Mouse (Mus musculus) neural tube, embryonic 10.5 days (tissue): ENCODE measurements around the gene Ccdc160.

Experiments
- DNase-seq: peaks from one replicate; pipeline ENCODE4 v3.0.0-alpha.2; 2017; ENCODE audit warnings: low spot score; ENCODE audit errors: extremely low spot score

The Ccdc160 gene

DNA sequence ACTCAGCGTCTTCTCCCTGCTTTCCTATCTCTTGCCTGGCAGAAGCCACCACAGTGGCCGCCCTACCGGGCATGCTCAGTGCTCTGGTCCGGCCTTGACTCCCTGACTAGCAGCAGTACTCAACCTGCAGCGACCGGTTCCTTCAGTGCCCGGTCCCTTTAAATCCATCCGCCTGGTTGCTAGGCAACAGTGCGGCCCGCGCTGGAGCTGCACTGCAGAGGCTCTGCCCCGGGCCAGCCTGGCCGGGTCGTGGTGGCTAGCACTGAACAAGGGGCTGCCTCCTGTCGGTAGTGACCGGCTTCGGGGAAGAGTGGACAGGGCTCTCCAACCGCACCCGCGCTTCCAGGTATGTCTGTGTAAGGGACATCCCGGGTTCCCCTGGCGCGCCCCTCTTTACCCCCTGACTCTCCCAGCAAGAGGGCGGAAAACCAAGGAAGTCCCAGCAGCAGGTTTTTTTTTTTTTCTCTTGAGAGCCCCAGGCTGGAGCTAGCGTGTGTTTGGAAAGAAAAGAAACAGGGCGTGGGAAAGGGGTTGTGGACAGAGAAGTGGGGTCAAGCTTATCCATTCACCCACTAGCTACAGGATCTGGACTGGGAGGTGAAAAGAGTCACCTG is at the start of gene Ccdc160:
Gene Ccdc160, plus strand, starts transcription at position 221 of the 614 bp plus-strand sequence.
- peak; percentile 78 for DNase-seq

- peak; percentile 29 for DNase-seq
These were observed 47.2 kb upstream of the Ccdc160 start for GRCm38 (mm10) chrX:52743781-52744180.

- DNase-seq = peak; percentile 39
These were observed 46.6 kb upstream of the Ccdc160 start for GRCm38 (mm10) chrX:52744201-52745051.

GRCm38 (mm10) chrX:52745462-52745861 is 45.5 kb upstream of the Ccdc160 start:
- DNase-seq = peak; percentile 19

GRCm38 (mm10) chrX:52745917-52746316 is 45.1 kb upstream of the Ccdc160 start:
- no peak for DNase-seq

DNA sequence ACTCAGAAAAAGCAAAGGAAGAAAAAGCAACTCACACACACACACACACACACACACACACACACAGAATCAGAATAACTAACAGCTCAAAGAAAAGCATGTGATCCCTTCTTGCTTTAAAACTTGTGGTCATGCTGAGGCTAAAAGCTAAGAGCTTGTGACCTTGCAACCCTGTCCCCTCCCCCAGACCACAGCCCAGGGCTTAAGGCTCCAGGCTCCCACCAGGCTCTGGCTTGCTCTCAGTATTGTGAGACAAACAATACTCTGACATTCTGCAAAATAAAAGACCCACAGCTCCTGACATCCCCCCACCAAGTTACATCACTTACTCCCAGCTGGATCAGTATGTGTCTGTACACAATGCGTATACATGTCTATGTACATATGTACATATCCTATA is 44.2 kb upstream of the Ccdc160 start:
- DNase-seq = peak; percentile 43

DNA sequence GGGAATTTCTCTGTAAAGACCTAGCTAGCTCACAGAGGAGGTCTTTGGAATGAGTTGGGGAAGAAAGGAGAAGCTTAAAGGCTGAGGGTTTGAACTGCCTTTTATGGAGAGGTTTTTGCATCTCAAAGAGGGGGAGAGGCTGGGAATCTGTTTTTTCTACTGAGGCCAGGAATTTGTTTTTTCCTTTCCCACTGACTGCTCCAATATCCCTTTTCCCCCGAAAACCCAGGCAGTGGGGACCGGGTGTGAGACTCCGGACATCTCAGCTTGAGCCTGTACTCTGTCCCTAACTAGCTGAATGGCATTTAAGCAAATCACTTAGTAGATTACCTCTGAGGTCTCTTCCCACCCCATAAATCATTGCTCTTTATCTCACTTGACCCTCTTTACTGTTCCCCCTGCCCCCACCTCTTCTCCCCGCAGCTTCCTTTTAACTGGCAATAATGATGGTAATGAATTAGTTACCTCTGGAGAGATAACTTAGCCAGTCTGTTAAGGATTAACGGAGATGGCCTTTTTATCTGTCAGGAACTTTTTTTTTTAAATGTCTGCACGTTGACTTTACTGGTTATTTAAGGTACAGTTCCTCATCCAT is 37.4 kb upstream of the Ccdc160 start:
- no peak for DNase-seq

GRCm38 (mm10) chrX:52757164-52757563 is 33.8 kb upstream of the Ccdc160 start:
- DNase-seq = no peak

GRCm38 (mm10) chrX:52759232-52759631 is 31.8 kb upstream of the Ccdc160 start:
- no peak for DNase-seq

- DNase-seq = no peak
These were observed 30.6 kb upstream of the Ccdc160 start for GRCm38 (mm10) chrX:52760191-52760945.

DNA sequence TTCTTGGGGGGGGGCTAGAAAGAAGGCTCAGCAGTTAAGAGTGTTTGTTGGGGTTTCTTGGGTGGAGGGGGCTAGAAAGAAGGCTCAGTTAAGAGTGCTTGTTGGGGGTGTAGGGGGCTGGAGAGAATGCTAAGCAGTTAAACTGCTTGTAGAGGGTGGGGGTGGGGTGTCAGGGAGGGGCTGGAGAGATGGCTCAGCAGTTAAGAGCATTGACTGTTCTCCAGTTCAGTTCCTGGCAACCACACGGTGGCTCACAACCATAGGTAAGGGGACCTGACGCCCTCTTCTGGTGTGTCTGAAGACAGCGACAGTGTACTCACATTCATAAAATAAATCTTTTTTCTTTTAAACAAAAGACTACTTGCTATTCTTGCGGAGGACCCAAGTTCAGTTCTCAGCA is 28.8 kb upstream of the Ccdc160 start:
- no peak for DNase-seq

GRCm38 (mm10) chrX:52775973-52776372 is 15.0 kb upstream of the Ccdc160 start:
- no peak for DNase-seq

GRCm38 (mm10) chrX:52777671-52778070 is 13.3 kb upstream of the Ccdc160 start:
- DNase-seq = no peak

- DNase-seq = no peak
These were observed 7.1 kb upstream of the Ccdc160 start for GRCm38 (mm10) chrX:52783898-52784297.

DNA sequence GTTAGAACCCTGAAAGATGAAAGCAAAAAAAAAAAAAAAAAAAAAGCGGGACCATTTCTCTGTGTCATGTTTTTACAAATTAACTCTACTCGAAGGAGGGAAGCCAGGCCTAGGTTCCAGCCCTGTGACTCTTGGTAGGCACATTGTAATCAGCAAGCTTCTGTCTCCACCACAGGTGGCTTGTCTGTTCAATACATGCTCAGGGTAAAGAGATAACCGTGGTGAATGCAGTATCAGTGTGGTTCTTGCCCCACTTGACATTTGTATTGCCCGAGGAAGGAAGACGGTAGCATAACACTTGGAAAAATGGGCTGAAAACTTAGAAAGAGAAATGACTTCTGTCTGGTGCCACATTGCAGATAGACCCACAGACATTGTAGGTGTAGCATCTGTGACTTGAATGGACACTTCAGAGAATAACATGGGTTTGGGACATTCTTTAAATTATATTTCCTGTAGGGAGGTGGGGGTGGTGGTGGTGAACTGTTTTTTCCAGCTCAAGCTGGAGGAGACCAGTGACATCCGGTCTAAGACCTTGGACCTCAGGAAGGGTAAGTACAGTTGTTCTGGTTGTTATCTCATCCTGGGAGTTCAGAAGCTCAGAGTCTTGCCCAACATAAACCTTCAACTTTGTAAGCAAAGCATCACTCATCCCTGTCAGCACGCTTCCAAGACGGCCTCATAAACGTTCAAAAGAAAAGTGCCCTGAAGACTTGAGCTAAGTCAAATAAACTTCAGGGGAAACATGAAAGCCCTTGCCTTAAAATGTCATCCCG is 1.1 kb downstream of the Ccdc160 start:
- no peak for DNase-seq

DNA sequence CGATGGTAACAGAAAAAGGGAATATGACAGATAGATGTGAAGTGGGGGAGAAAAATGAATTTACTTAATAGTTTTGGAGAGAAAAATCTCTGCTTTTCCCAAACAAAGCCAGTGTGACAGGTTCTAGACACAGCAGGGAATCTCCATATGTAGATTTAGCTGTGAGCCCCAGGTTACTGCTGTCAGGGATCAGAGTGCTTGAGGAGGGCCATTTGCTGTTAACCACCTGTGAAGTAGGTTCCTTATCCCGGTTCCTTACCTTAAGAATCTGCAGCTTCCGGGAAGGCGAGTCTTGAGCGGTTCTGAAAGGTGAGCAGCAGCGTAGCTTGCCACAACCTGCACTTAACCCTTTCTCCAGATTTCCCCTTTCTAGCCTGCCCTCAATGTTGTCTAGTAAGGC is 1.9 kb downstream of the Ccdc160 start:
- no peak for DNase-seq

GRCm38 (mm10) chrX:52795816-52796215 is 4.8 kb downstream of the Ccdc160 start:
- no peak for DNase-seq

DNA sequence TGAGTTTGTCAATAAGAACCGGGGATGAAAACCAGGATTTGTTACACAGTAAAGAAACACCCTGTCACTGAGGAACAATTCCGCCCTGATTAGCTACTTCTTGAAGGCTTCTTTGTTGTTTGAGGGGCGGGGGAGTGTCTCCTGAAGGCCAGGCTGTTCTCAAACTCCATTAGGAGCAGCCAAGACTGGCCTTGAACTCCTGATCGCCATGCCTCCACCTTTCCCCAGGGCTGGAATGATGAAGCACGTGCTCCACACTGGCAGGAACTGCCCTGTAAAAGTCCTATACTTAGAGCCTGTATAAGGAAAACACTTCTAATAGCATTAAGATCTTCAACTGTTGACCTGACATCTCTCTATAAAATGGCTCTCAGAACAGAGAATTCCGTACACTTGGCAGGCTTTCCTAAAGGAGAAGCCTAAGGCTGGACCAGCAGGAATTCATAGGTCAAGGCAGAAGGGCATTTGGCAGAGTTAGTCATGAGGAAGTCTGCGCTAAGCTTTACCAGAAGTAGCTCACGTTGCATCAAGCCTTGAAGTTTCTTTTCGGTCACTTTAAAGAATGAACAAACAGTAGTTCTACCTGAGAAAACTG is 6.1 kb downstream of the Ccdc160 start:
- no peak for DNase-seq

- DNase-seq = no peak
These were observed 7.3 kb downstream of the Ccdc160 start for GRCm38 (mm10) chrX:52798255-52798654.

DNA sequence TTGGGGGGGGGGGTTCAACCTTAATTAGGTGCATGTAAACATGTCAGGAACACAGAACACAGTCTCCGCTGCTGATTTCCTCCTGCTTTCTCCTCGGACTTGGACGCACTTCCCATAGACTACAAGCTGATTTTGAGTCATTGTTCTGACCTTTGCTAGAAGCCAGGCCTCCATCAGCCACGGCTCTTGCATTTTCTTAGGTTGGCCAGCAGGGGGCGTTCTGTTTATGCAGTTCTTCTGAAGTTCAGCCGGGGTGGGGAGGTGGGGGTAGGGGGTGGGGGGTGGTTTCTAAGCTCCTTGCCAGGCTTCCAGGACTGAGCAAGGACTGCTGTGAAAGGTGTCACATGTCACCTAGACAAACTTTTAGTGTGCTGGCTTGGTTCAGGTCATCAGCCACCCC is 8.6 kb downstream of the Ccdc160 start:
- no peak for DNase-seq

DNA sequence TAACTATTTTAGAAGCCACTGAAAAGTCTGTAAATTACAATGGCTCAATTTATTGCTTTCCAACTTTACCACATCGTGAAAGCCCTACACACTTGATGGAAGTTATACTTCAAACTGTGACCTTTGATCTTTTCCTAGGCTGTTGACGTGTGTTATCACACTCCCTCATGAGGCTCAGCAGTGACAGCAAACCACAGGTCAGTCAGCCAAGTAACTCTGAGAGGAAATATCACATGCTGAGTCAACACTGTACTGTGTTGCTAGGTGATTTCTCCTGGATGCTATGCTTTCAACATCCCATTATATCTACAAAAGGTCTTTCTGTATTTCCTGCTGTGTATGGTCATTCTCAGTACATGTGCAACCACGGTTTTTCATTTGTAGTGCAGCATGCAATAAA is 28.3 kb downstream of the Ccdc160 start:
- DNase-seq = no peak
